23 mouse cellular contexts compared by ENCODE assay signal in genomic region chr13:34242211-34242610, GRCm38 (mm10).
DNase-seq lines count a peak whose midpoint lies in the region; ATAC-seq lines count a peak whose summit lies in the region.
"Had no signal": no experiment of that assay in that cellular context is flagged by ENCODE, and none has a peak within 500 bp of the region (broad histone marks: within the 10 kb centered on the region; RNA-seq: fewer than 3 reads in every experiment).

No protein-coding gene starts in this region.

- no peaks in the 10 kb centered on the region for H3K27me3 ChIP-seq in forebrain, embryonic 14.5 days (replicated peaks; ENCODE audit: control insufficient read depth, insufficient read depth, low read length)
- no peaks in the 10 kb centered on the region for H3K27me3 ChIP-seq in forebrain, embryonic 11.5 days (ENCODE audit: control insufficient read depth, insufficient read depth, low read length)
- no peaks in the 10 kb centered on the region for H3K27me3 ChIP-seq in neural tube, embryonic 11.5 days (ENCODE audit: control insufficient read depth, insufficient read depth, low read length)
- H3K27me3 ChIP-seq in hindbrain, embryonic 15.5 days: no peaks in the 10 kb centered on the region
- no peaks in the 10 kb centered on the region for H3K27me3 ChIP-seq in neural tube, embryonic 15.5 days (replicated peaks)
- H3K27me3 ChIP-seq: embryonic facial prominence, embryonic 15.5 days; heart, embryonic 15.5 days; intestine, embryonic 15.5 days; liver, embryonic 12.5 days; midbrain, embryonic 15.5 days had no signal

- H3K9ac ChIP-seq in forebrain, embryonic 14.5 days (ENCODE audit: low read length): no peak overlapping the region
- H3K9ac ChIP-seq in forebrain, embryonic 11.5 days (ENCODE audit: low read length): no peak overlapping the region
- H3K9ac ChIP-seq in neural tube, embryonic 11.5 days (ENCODE audit: low read length): no peak overlapping the region
- H3K9ac ChIP-seq in hindbrain, embryonic 15.5 days: no peak overlapping the region
- no peak overlapping the region for H3K9ac ChIP-seq in neural tube, embryonic 15.5 days (replicated peaks)
- H3K9ac ChIP-seq: embryonic facial prominence, embryonic 15.5 days; heart, embryonic 15.5 days; intestine, embryonic 15.5 days; liver, embryonic 12.5 days; midbrain, embryonic 15.5 days had no signal

- no peaks in the 10 kb centered on the region for H3K36me3 ChIP-seq in forebrain, embryonic 14.5 days (ENCODE audit: control insufficient read depth, insufficient read depth, low read length)
- H3K36me3 ChIP-seq in forebrain, embryonic 11.5 days (ENCODE audit: control insufficient read depth, insufficient read depth, low read length): no peaks in the 10 kb centered on the region
- H3K36me3 ChIP-seq in neural tube, embryonic 11.5 days (ENCODE audit: control insufficient read depth, insufficient read depth, low read length): no peaks in the 10 kb centered on the region
- no peaks in the 10 kb centered on the region for H3K36me3 ChIP-seq in hindbrain, embryonic 15.5 days
- H3K36me3 ChIP-seq in neural tube, embryonic 15.5 days: no peaks in the 10 kb centered on the region
- H3K36me3 ChIP-seq: embryonic facial prominence, embryonic 15.5 days; heart, embryonic 15.5 days; intestine, embryonic 15.5 days; midbrain, embryonic 15.5 days had no signal

- no peak for ATAC-seq in forebrain, embryonic 14.5 days
- no peak for ATAC-seq in forebrain, embryonic 11.5 days (replicated peaks; ENCODE audit: low FRiP score)
- no peak for ATAC-seq in neural tube, embryonic 11.5 days (ENCODE audit: insufficient read depth, low FRiP score, low TSS enrichment)
- ATAC-seq in hindbrain, embryonic 15.5 days (ENCODE audit: low FRiP score, low read depth): peak; percentile 60; the same call in 1 of the 2 replicates
- ATAC-seq in neural tube, embryonic 15.5 days (ENCODE audit: low FRiP score): peak; percentile 50; the same call in 1 of the 2 replicates
- ATAC-seq: intestine, embryonic 15.5 days; liver, embryonic 12.5 days; midbrain, embryonic 15.5 days had no signal

- no peak overlapping the region for H3K4me2 ChIP-seq in forebrain, embryonic 14.5 days (ENCODE audit: low read length)
- H3K4me2 ChIP-seq in forebrain, embryonic 11.5 days (ENCODE audit: low read depth, low read length, severe bottlenecking): no peak overlapping the region
- no peak overlapping the region for H3K4me2 ChIP-seq in neural tube, embryonic 11.5 days (ENCODE audit: low read depth)
- no peak overlapping the region for H3K4me2 ChIP-seq in hindbrain, embryonic 15.5 days
- no peak overlapping the region for H3K4me2 ChIP-seq in neural tube, embryonic 15.5 days
- H3K4me2 ChIP-seq: embryonic facial prominence, embryonic 15.5 days; heart, embryonic 15.5 days; intestine, embryonic 15.5 days; liver, embryonic 12.5 days; midbrain, embryonic 15.5 days had no signal

- H3K4me1 ChIP-seq in forebrain, embryonic 14.5 days (ENCODE audit: control insufficient read depth, insufficient read depth, low read length): peaks cover 44% of the 10 kb centered on the region
- H3K4me1 ChIP-seq in forebrain, embryonic 11.5 days (replicated peaks; ENCODE audit: control insufficient read depth, insufficient read depth, low read length): peaks cover 32% of the 10 kb centered on the region
- peaks cover 28% of the 10 kb centered on the region for H3K4me1 ChIP-seq in neural tube, embryonic 11.5 days (ENCODE audit: control insufficient read depth, insufficient read depth, low read length)
- H3K4me1 ChIP-seq in hindbrain, embryonic 15.5 days (replicated peaks): peaks cover 38% of the 10 kb centered on the region
- peaks cover 52% of the 10 kb centered on the region for H3K4me1 ChIP-seq in neural tube, embryonic 15.5 days

- no peak overlapping the region for H3K4me3 ChIP-seq in forebrain, embryonic 14.5 days (ENCODE audit: low read depth, low read length)
- no peak overlapping the region for H3K4me3 ChIP-seq in forebrain, embryonic 11.5 days (ENCODE audit: low read depth, low read length)
- H3K4me3 ChIP-seq in neural tube, embryonic 11.5 days (ENCODE audit: low read depth, low read length): no peak overlapping the region
- no peak overlapping the region for H3K4me3 ChIP-seq in hindbrain, embryonic 15.5 days
- H3K4me3 ChIP-seq in neural tube, embryonic 15.5 days (replicated peaks): no peak overlapping the region
- H3K4me3 ChIP-seq: embryonic facial prominence, embryonic 15.5 days; heart, embryonic 15.5 days; intestine, embryonic 15.5 days; liver, embryonic 12.5 days; midbrain, embryonic 15.5 days had no signal

- WGBS in forebrain, embryonic 14.5 days: 25% methylated on average over 3 of the region's 3 CpGs
- 48% methylated on average over 3 of the region's 3 CpGs for WGBS in forebrain, embryonic 11.5 days
- WGBS in neural tube, embryonic 11.5 days: 23% methylated on average over 3 of the region's 3 CpGs
- WGBS in hindbrain, embryonic 15.5 days: 24% methylated on average over 3 of the region's 3 CpGs
- 14% methylated on average over 3 of the region's 3 CpGs for WGBS in neural tube, embryonic 15.5 days

- no peaks in the 10 kb centered on the region for H3K9me3 ChIP-seq in forebrain, embryonic 14.5 days (replicated peaks; ENCODE audit: control insufficient read depth, low read length)
- no peaks in the 10 kb centered on the region for H3K9me3 ChIP-seq in forebrain, embryonic 11.5 days (ENCODE audit: control insufficient read depth, low read length)
- H3K9me3 ChIP-seq in neural tube, embryonic 11.5 days (ENCODE audit: control insufficient read depth, low read length): no peaks in the 10 kb centered on the region
- no peaks in the 10 kb centered on the region for H3K9me3 ChIP-seq in hindbrain, embryonic 15.5 days
- no peaks in the 10 kb centered on the region for H3K9me3 ChIP-seq in neural tube, embryonic 15.5 days (replicated peaks)
- H3K9me3 ChIP-seq: embryonic facial prominence, embryonic 15.5 days; heart, embryonic 15.5 days; intestine, embryonic 15.5 days; liver, embryonic 12.5 days; midbrain, embryonic 15.5 days had no signal

- H3K27ac ChIP-seq in forebrain, embryonic 14.5 days (ENCODE audit: low read depth, low read length): no peak overlapping the region
- no peak overlapping the region for H3K27ac ChIP-seq in forebrain, embryonic 11.5 days (ENCODE audit: low read depth, low read length)
- no peak overlapping the region for H3K27ac ChIP-seq in neural tube, embryonic 11.5 days (ENCODE audit: low read depth, low read length)
- no peak overlapping the region for H3K27ac ChIP-seq in hindbrain, embryonic 15.5 days (replicated peaks)
- no peak overlapping the region for H3K27ac ChIP-seq in neural tube, embryonic 15.5 days (replicated peaks)
- H3K27ac ChIP-seq: embryonic facial prominence, embryonic 15.5 days; heart, embryonic 15.5 days; intestine, embryonic 15.5 days; liver, embryonic 12.5 days; midbrain, embryonic 15.5 days had no signal

- peak; percentile 35 for DNase-seq in forebrain, embryonic 14.5 days (ENCODE audit: low spot score)
- no peak for DNase-seq in forebrain, embryonic 11.5 days (ENCODE audit: low spot score)
- peak; percentile 44 for DNase-seq in neural tube, embryonic 11.5 days (ENCODE audit: low spot score)
- no peak for DNase-seq in neural tube, embryonic 10.5 days (ENCODE audit: extremely low spot score, low spot score)
- no peak for DNase-seq in cerebellum, postnatal 10 days
- DNase-seq in cerebellum, adult 9-10 months: no peak
- DNase-seq: adrenal gland, postnatal 14 days; cerebellum, adult 9-11 months; heart, postnatal 36 days; kidney, adult 8-10 months; kidney, postnatal 14 days; layer of hippocampus, postnatal 36 days; lung, adult 18-20 months; lung, postnatal 10 days; right cerebral cortex, postnatal 4 days; thymus, postnatal 25 days had no signal

Comparison
In these comparisons a context has a peak if more than half of its experiments do, and no peak if none do; other contexts are left out.
1. ATAC-seq: peak in hindbrain, embryonic 15.5 days (single experiment) and neural tube, embryonic 15.5 days (single experiment); none in forebrain, embryonic 14.5 days (single experiment), forebrain, embryonic 11.5 days (single experiment) and neural tube, embryonic 11.5 days (single experiment).
2. DNase-seq: peak in forebrain, embryonic 14.5 days (single experiment) and neural tube, embryonic 11.5 days (single experiment); none in forebrain, embryonic 11.5 days (single experiment), neural tube, embryonic 10.5 days (single experiment), cerebellum, postnatal 10 days (0 of 2) and cerebellum, adult 9-10 months (single experiment).